Mouse (Mus musculus): ENCODE results near the gene Inhbb.
A peak's percentile ranks its signal among the peaks of the same experiment; 100 is the strongest.

Gene Inhbb

GRCm38 (mm10) chr1:119421576-119422421 lies at the start of gene Inhbb:
Inhbb (minus strand) TSS chr1:119422248.
- DNase-seq (ENCODE audit: extremely low spot score, low read depth, low spot score), result no peak

- no peak for DNase-seq (ENCODE audit: extremely low spot score, low read depth, low spot score)
These were observed 41.3 kb upstream of the Inhbb start for GRCm38 (mm10) chr1:119463386-119463785.

GRCm38 (mm10) chr1:119460062-119460461 lies 38.0 kb upstream of the Inhbb start:
- DNase-seq (ENCODE audit: extremely low spot score, low read depth, low spot score), result no peak

GRCm38 (mm10) chr1:119457993-119458605 lies 36.1 kb upstream of the Inhbb start:
- peak; percentile 64 for DNase-seq (ENCODE audit: extremely low spot score, low read depth, low spot score)

GRCm38 (mm10) chr1:119457528-119457855 lies 35.4 kb upstream of the Inhbb start:
- no peak for DNase-seq (ENCODE audit: extremely low spot score, low read depth, low spot score)

GRCm38 (mm10) chr1:119456671-119457527 lies 34.9 kb upstream of the Inhbb start:
- DNase-seq (ENCODE audit: extremely low spot score, low read depth, low spot score), result peak; percentile 31

GRCm38 (mm10) chr1:119453731-119454130 lies 31.7 kb upstream of the Inhbb start:
- DNase-seq (ENCODE audit: extremely low spot score, low read depth, low spot score), result no peak

- DNase-seq (ENCODE audit: extremely low spot score, low read depth, low spot score), result no peak
These were observed 29.4 kb upstream of the Inhbb start for GRCm38 (mm10) chr1:119451417-119451816.

GRCm38 (mm10) chr1:119450651-119451345 lies 28.8 kb upstream of the Inhbb start:
- DNase-seq (ENCODE audit: extremely low spot score, low read depth, low spot score), result no peak

- DNase-seq (ENCODE audit: extremely low spot score, low read depth, low spot score), result no peak
These were observed 24.8 kb upstream of the Inhbb start for GRCm38 (mm10) chr1:119446753-119447283.

GRCm38 (mm10) chr1:119443591-119444350 lies 21.7 kb upstream of the Inhbb start:
- no peak for DNase-seq (ENCODE audit: extremely low spot score, low read depth, low spot score)

- no peak for DNase-seq (ENCODE audit: extremely low spot score, low read depth, low spot score)
These were observed 20.9 kb upstream of the Inhbb start for GRCm38 (mm10) chr1:119442901-119443300.

GRCm38 (mm10) chr1:119438105-119438637 lies 16.1 kb upstream of the Inhbb start:
- no peak for DNase-seq (ENCODE audit: extremely low spot score, low read depth, low spot score)

GRCm38 (mm10) chr1:119437401-119437800 lies 15.4 kb upstream of the Inhbb start:
- no peak for DNase-seq (ENCODE audit: extremely low spot score, low read depth, low spot score)

- DNase-seq (ENCODE audit: extremely low spot score, low read depth, low spot score), result no peak
These were observed 2.3 kb upstream of the Inhbb start for GRCm38 (mm10) chr1:119424141-119424860.

- no peak for DNase-seq (ENCODE audit: extremely low spot score, low read depth, low spot score)
These were observed 1.5 kb upstream of the Inhbb start for GRCm38 (mm10) chr1:119423510-119423909.

- DNase-seq (ENCODE audit: extremely low spot score, low read depth, low spot score), result no peak
These were observed 490 bp upstream of the Inhbb start for GRCm38 (mm10) chr1:119422460-119423015.

GRCm38 (mm10) chr1:119420984-119421575 lies 968 bp downstream of the Inhbb start:
- no peak for DNase-seq (ENCODE audit: extremely low spot score, low read depth, low spot score)
